Mouse (Mus musculus): ENCODE data around the gene Ly9.
A peak's percentile ranks its signal among the peaks of the same experiment; 100 is the strongest.

Ly9 gene

DNA sequence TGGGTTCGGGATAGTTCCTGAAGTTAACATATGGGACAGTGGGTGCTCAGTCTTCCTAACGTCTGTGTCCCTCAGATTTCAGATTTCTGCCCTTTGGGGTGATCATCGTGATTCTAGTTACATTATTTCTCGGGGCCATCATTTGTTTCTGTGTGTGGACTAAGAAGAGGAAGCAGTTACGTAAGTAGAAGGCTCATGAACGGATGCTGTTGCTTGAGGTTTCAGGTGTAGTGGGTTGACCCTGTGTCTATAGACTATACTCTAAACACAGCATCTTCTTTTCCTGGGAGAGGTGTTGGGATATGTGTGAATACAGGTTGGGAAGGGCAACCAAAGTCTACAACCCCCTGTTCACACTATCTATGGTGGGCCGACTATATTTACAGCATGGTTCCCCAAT lies 30.0 kb downstream of the Ly9 start:
- DNase-seq: no peak

DNA sequence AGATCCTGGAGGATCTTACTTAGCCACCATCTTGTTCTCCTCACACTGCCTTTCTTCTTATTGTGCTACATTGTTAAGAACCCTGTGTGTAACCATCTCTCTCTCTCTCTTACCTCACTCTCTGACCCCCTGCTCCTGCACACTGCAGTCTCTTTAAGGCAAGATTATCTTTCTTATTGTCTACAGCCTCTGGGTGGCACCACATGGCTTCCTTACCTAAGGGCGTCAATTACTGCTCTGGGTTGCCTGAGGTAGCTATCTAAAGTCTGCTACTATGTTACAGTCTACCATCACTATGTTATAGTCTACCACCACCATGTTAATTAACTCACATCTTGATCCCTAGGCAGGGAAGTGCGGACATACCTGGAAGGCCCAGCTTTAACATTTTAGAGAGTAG lies 38.8 kb downstream of the Ly9 start:
- DNase-seq: no peak

DNA sequence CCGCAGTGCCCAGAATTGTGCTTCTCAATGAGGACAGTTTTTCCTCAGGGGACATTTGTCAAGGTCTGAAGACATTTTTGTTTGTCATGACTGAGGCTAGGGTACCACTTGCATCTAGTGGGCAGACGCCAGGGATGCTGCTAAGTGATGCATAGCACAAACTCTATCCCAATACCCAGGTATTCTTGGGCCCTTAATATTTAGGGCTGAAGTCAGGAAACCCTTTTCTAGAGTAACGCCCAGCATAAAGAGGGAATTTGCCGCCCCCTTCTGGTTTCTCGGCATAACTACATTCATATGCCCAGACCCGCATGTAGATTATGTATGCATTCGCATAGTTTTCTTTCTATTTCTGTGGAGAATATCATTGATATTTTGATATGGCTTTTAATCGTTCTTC lies 40.4 kb downstream of the Ly9 start:
- peak; percentile 60 for DNase-seq

DNA sequence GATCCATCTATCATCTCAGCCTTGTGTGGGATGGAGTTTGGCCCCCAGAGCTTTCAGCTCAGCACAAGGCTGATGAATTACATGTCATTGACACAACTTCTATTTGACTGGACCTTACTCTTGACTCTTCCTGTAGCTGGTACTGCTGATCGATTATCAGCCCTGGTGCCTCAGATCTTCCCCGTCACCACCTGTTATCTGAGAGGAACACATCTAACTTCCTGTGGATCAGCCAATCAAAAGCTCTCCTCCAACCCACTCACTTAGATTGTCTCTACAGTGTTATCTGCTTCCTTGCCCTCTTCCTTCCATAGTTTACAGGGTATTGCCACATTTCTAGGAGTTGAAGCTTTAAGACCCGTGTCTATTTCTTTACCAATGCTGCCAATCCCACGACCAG lies 41.3 kb downstream of the Ly9 start:
- no peak for DNase-seq

DNA sequence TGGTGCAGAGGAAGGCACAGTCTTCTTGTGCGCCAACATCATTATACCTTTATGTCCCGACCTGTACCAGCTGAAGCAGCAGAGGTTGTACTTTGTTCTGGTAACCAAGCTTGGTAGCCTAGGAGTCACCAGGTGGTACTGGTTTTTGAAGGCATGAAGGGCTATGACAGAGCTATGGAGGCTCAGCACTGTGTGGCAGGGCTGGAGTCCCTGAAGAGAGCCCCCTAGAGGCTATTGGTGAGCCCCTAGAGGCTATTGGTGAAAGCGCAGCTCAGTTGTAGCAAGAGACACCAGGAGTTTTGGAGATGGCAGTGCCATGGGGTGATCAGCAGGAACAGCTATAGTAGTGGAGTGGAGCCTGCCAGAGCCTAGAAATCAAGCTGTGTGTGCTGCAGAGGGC lies 43.0 kb downstream of the Ly9 start:
- DNase-seq: peak; percentile 46

DNA sequence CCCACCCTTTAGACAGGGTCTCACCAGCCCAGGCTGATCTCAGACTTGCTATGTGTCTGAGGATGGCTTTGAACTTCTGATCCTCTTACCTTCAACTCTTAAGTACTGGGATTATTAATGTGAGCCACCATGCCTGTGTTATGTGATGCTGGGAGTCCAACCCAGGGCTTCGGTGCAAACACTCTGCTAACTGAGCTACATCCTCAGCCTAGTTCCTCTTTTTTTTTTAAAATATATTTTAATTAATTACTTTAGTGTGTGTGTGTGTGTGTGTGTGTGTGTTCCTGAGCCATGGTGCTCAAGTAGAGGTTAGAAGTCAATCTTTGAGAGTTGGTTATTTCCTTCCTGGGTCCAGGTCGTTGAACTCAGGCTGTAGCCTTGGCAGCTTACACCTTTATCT lies 44.2 kb downstream of the Ly9 start:
- DNase-seq: no peak

DNA sequence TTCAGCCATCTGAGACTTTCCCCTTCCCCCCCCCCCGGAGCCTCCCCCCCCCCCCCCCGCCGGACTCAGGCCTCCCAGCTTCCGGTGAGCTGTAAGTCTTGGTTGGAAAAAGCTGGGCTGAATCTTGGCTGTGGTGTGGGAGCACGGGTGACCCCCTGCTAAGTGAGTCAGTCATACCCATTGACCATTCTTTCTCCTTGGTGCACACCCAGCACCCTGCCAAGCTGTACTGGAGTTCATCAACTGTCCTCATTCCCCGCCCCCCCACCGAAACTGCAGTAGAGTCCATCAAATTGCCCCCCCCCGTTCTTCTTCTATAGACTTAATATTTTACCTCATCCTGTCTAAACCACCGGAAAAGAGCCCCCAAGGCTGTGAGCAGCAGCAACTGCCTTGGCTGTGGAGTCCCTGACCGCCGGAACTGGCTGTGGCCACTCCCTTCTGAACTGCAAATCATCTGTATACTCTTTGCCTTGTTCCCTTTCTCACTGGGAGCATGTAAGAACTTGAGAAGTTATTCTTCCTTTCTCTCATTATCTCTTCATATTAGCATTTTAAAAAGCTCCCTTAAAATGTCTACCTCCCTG lies 45.5 kb downstream of the Ly9 start:
- peak; percentile 40 for DNase-seq

DNA sequence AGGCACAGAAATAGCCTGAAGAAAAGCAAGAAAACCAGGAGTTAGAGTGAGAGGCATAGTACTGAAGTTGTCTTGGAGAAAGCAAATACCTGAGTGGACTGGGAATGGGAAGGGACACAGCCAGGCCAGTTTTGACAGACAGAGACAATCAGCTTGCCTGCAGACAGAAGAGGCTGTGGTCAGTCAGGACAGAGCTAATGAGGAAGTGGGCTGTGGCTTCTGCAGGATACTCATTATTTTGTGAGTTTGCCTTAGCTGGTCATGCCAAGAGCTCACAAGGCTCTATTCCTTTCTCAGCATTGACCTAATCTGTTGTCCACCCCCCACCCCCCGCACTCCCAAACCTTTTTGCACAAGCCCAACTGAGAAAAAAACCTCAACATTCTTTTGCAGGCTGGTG lies 46.0 kb downstream of the Ly9 start:
- peak; percentile 51 for DNase-seq

DNA sequence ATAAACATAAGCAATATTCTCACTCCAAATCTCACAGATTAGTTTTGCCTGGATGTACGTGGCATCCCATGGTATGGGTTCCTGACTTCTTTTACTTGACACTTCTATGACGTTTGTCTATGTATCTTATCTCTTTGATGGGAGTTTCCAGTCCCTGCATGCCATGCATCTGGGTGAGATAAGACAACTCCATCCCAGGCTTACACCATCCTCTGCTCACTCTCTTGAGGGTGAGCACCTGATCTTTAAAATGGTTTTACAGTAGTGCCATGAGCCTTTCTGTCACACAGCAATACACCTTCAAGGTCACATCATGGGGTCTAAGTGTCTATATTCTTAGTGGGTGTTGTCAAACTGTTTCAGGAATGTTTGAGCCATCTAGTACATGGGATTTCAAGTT lies 46.9 kb downstream of the Ly9 start:
- DNase-seq: no peak

DNA sequence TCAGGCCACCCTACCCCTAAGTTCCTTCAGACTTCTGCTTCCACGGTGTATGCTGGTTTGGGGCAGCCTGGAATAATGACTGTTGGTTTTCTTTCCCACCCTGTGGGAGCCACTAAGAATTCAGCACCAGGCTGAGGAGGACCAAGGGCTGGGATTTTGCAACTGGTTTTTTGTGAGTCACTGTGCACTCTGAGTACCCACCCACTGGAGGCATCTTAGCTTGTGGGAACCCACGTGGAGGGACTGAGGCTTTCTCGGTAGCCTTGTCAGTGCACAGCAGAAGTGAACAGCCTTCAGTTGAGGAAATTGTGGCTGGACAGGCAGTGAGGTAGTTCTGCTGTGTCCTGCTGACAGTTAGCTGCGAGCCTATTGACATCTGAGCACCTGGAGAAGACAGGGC lies 48.3 kb downstream of the Ly9 start, which contains the start of gene Cd244a:
TSS of gene Cd244a (plus strand) at position 296 of the 400 bp plus-strand sequence.
- peak; percentile 62 for DNase-seq

DNA sequence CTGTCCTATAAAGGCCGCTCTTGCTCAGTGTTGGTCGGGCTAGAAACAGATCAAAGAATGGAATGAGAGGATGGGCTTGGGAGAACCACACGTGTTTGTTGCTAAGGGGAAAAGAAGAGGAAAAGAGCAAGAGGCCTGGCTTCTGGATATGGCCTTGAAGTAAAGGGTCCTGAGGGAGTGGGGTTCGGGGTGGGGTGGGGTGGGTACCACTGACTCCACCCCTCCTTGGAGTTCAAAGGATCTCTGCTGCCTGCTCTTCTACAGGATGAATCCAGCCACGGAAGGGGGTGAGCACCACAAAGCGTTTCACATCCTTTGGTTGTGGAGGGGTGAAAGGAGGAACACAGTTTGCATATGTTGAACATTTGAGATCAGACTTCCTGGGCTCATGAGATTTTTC lies 48.8 kb downstream of the Ly9 start:
- DNase-seq: no peak

DNA sequence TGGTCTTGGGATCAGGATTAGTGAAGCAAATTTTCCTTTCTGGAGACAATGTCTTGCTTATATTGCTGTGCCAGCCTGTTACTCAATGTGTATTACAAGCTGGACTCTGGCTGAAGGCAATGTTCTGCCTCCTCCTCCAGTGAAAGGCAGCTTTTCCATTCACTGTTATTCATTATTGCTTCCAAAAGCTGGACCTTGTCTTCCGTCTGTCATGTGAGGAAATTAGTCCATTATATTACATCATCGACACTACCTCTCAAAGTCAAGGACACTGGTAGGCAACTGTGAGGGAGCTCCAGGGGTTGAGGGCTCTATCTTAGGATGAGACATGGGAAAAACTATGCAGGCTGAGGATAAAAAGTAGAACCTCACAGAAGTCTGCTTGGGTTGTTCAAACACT lies 50.8 kb downstream of the Ly9 start:
- DNase-seq: no peak

DNA sequence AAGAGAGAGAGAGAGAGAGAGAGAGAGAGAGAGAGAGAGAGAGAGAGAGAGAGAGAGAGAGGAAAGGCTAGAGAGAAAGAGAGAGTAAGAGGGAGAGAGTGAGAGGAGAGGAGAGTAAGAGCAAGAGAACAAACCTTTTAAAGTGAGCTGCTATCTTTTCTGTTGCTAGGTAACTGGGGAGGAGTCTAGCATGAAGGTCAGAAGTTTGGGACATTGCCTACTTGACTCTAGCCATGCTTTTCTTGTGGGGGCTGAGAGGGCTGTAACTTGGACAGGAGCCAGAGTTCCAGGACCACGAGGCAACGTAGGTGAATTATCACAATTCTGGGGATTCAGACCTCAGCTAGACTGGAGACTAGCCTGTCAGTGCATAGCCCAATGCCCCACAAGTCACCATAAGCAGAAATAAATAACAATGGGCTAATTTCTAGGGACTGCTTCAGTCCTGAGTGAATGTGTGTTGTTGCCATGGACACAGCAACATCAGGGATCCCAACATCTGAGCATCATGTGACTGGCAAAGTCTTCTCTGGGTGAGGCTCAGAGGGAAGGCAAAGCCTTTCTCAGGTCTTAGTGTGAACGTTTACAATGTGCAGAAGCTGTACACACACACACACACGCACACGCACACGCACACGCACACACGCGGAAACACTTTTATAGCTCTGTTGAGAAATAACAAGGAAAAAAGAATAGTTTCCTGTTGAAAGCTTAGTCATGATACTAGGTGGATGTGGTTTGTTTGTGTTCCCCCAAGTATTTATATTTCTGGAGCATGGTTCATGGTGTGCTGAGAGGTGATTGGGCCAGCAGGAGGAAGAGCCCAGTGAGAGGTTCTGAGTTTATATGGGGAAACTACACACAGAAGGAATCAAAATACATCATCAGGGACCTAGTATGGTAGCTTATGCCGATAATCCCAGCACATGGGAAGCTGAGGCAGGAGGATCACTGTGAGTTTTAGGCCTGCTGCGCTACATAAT lies 53.6 kb downstream of the Ly9 start:
- DNase-seq: no peak

DNA sequence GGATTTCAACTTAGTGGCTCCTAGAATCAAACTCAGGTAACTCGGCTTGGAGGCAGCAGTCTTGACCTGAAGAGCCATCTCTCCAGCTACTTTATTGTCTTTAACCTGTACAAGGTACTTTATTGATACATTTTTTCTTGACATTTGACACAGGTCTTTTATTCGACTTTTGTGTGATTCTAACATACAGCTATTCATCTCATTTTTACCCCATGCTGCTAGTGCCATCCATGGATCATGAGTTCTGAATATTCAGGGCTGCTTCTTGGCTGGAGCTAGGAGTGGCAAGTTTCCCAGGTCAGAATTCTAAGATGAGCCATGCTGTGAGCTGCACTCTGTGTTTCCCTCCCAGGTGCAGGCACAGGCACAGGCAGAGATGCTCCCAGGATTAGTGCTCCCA lies 55.0 kb downstream of the Ly9 start:
- DNase-seq: no peak

DNA sequence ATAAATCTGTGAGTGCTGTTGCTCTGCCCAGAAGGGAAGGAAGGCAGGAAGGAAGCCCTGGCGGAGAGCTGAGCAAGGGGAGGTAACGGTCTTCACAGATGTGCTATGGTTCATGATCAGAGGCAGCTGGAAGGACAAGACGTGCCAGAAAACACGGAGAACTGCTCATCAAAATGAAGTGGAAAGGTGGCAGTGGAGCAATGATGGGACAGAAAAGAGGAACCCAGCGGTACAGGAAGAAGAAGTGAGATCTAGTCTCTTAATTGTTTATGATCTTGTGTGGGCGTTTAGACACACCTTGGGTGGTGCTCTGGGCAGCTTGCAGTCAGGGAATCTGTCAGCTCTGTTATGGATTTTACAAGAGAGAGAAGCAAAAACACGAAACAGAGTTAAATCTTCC lies 55.9 kb downstream of the Ly9 start:
- peak; percentile 49 for DNase-seq

DNA sequence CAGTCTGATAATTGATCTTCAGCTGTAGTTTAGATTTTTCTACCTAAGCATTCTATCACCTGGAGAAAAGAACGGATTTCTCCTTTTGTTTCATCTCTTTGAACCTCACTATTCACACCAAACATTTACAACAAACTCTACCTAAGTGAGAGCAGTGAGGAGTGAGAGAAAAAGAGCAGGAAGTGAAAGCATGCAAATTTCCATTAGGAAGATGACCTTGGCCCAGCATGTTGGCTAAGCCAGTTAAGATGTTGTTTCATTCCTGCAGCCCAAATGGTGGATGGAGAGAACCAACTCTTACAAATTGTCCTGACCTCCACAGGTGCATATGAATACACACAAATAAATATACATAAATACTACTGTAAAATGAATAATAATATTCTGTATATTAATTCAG lies 66.5 kb downstream of the Ly9 start:
- no peak for DNase-seq

All from lung, postnatal 36 days (tissue).